In genomic region chr11:111536040-111536836, GRCm38 (mm10) we compare ENCODE assay signal across 8 mouse cellular contexts.
A peak's percentile ranks its signal among the peaks of the same experiment; 100 is the strongest.
DNase-seq lines count a peak whose midpoint lies in the region; ATAC-seq and TF ChIP-seq lines count a peak whose summit lies in the region.

No protein-coding gene starts in this region.

- ATAC-seq in intestine, postnatal 0 days: no peak
- ATAC-seq in lung, postnatal 0 days: no peak

- peak overlapping the region; percentile 39 for H3K4me2 ChIP-seq in intestine, postnatal 0 days (replicated peaks; ENCODE audit: low read depth)
- peak overlapping the region; percentile 30 for H3K4me2 ChIP-seq in lung, postnatal 0 days (replicated peaks; ENCODE audit: low read depth, low read length)

- no peak for TF ChIP-seq EP300 in lung, postnatal 0 days (IDR thresholded peaks at IDR 0.05)

- H3K9ac ChIP-seq in intestine, postnatal 0 days (ENCODE audit: low read depth, low read length): no peak overlapping the region
- H3K9ac ChIP-seq in lung, postnatal 0 days (replicated peaks; ENCODE audit: low read depth): no peak overlapping the region

- no peaks in the 10 kb centered on the region for H3K9me3 ChIP-seq in intestine, postnatal 0 days (ENCODE audit: control insufficient read depth)
- H3K9me3 ChIP-seq in lung, postnatal 0 days (ENCODE audit: low read length): no peaks in the 10 kb centered on the region

- peak; percentile 40 for DNase-seq in gastrocnemius, adult 18-20 months (ENCODE audit: low spot score)
- DNase-seq in gastrocnemius, postnatal 25 days: no peak
- DNase-seq in 416B (ENCODE audit: low read depth): peak; percentile 72
- DNase-seq in adrenal gland, postnatal 14 days: peak; percentile 66
- DNase-seq in fibroblast of lung, adult 2 months (ENCODE audit: low read depth): peak; percentile 66
- peak; percentile 83 for DNase-seq in lung, postnatal 0 days (ENCODE audit: low spot score)
- DNase-seq in right cerebral cortex, postnatal 4 days: peak; percentile 67

- H3K27me3 ChIP-seq in intestine, postnatal 0 days (replicated peaks; ENCODE audit: control insufficient read depth, insufficient read depth, low read length): no peaks in the 10 kb centered on the region
- H3K27me3 ChIP-seq in lung, postnatal 0 days (replicated peaks; ENCODE audit: insufficient read depth, low read length): no peaks in the 10 kb centered on the region

- no peaks in the 10 kb centered on the region for H3K36me3 ChIP-seq in intestine, postnatal 0 days (ENCODE audit: control insufficient read depth, insufficient read depth)
- no peaks in the 10 kb centered on the region for H3K36me3 ChIP-seq in lung, postnatal 0 days (ENCODE audit: insufficient read depth, low read length)

- no peak overlapping the region for H3K27ac ChIP-seq in intestine, postnatal 0 days (ENCODE audit: low read depth, low read length)
- H3K27ac ChIP-seq in lung, postnatal 0 days (ENCODE audit: low read length): no peak overlapping the region

- no peaks in the 10 kb centered on the region for H3K4me1 ChIP-seq in intestine, postnatal 0 days (replicated peaks; ENCODE audit: control insufficient read depth, insufficient read depth, low read length)
- H3K4me1 ChIP-seq in lung, postnatal 0 days (ENCODE audit: insufficient read depth, low read depth, low read length): 0 out of 2 replicates have a peak, but pooled peaks cover 4% of the 10 kb centered on the region

- WGBS in intestine, postnatal 0 days: 22% methylated on average over 17 of the region's 17 CpGs
- 12% methylated on average over 17 of the region's 17 CpGs for WGBS in lung, postnatal 0 days

- peak; percentile 88 for TF ChIP-seq CTCF in intestine, postnatal 0 days (IDR thresholded peaks at IDR 0.05; ENCODE audit: low read depth)
- peak; percentile 87 for TF ChIP-seq CTCF in lung, postnatal 0 days (IDR thresholded peaks at IDR 0.05)

- H3K4me3 ChIP-seq in intestine, postnatal 0 days (ENCODE audit: low read depth, low read length): no peak overlapping the region
- H3K4me3 ChIP-seq in lung, postnatal 0 days (ENCODE audit: low read depth, low read length): no peak overlapping the region
